Mouse (Mus musculus) ES-Bruce4 (cell line): ENCODE measurements around the gene Fkbp2.

Experiments
- CTCF ChIP-seq: IDR thresholded peaks from one replicate; pipeline ENCODE4 v1.8.1; 2011; ENCODE audit warnings: low read depth, low read length
- EP300 ChIP-seq: IDR thresholded peaks from 2 replicates; pipeline ENCODE4 v1.6.1; 2011; ENCODE audit warnings: low read depth, low read length; ENCODE audit not compliant: insufficient read depth
- POLR2A ChIP-seq: IDR thresholded peaks from one replicate; pipeline ENCODE4 v1.8.1; 2011; ENCODE audit warnings: low read length; ENCODE audit not compliant: insufficient read depth

- TF ChIP-seq POLR2A (no peak), CTCF (no peak), EP300 (no peak)
Observed at GRCm38 (mm10) chr19:6951994-6952711, 28.1 kb downstream of the Fkbp2 start.
